Mouse (Mus musculus) brain, embryonic 14.5 days (tissue): Measurements from ENCODE around the gene Mfap3.

ENCODE experiments used
- CTCF ChIP-seq: fragments of 200-500 bp; IDR thresholded peaks from 2 replicates; pipeline ENCODE4 v1.5.1; 2012; ENCODE audit warnings: inconsistent platforms, mild to moderate bottlenecking, moderate library complexity, borderline replicate concordance; ENCODE audit not compliant: insufficient read depth, insufficient read length; ENCODE audit errors: extremely low read depth
- POLR2A ChIP-seq: fragments of 200-500 bp; IDR thresholded peaks from 2 replicates; pipeline ENCODE4 v1.6.1; 2012; ENCODE audit warnings: mild to moderate bottlenecking, inconsistent platforms, borderline replicate concordance; ENCODE audit not compliant: poor library complexity, insufficient read depth, insufficient read length, severe bottlenecking; ENCODE audit errors: extremely low read depth

DNA sequence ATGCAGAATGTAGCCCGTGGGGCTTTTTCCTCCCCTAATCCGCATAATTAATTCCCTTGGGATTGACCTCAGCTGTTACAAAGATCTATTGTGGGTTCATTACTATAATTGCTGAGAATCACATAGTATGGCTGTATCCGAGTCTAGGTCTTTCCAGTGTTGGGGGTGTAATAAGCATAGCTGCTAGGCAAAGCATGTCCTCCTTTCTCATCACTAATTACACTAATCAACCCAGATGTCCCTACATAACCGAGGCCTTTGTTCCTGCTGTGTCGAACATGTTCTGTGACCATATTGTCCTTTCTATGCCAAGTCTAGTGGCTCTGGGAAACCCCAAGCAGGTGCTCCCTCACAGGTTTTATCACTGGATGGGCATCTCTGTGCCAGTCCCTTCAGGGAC lies 40.4 kb upstream of the Mfap3 start:
- no peak for TF ChIP-seq POLR2A
- no peak for TF ChIP-seq CTCF
